Mouse (Mus musculus) spleen, postnatal 10 days (tissue): ENCODE data around the gene Rapgef4.
A peak's percentile ranks its signal among the peaks of the same experiment; 100 is the strongest.

Experiments used
- DNase-seq, 2 experiments: peaks; one replicate each; pipeline ENCODE4 v3.0.0; 2021 to 2022; ENCODE audit warnings: low spot score in 2 of 2

Gene Rapgef4

GRCm38 (mm10) chr2:71980771-71981342 is at the start of gene Rapgef4:
Rapgef4 (plus strand) TSS chr2:71981240.
- DNase-seq = no peak

GRCm38 (mm10) chr2:71934046-71934445 is 47.0 kb upstream of the Rapgef4 start:
- DNase-seq = no peak

- DNase-seq = no peak
Observed at GRCm38 (mm10) chr2:71936711-71937110, 44.3 kb upstream of the Rapgef4 start.

- DNase-seq = no peak
Observed at GRCm38 (mm10) chr2:71937649-71938308, 43.3 kb upstream of the Rapgef4 start.

GRCm38 (mm10) chr2:71938716-71939393 is 42.2 kb upstream of the Rapgef4 start:
- no peak for DNase-seq

GRCm38 (mm10) chr2:71941005-71941720 is 39.9 kb upstream of the Rapgef4 start:
- no peak for DNase-seq

GRCm38 (mm10) chr2:71941721-71942087 is 39.3 kb upstream of the Rapgef4 start:
- no peak for DNase-seq

GRCm38 (mm10) chr2:71951212-71951611 is 29.8 kb upstream of the Rapgef4 start:
- no peak for DNase-seq

GRCm38 (mm10) chr2:71955637-71956036 is 25.4 kb upstream of the Rapgef4 start:
- DNase-seq = peak in 1 of 2 experiments; percentile 36

- no peak for DNase-seq
Observed at GRCm38 (mm10) chr2:71956463-71956862, 24.6 kb upstream of the Rapgef4 start.

GRCm38 (mm10) chr2:71957951-71958350 is 23.1 kb upstream of the Rapgef4 start:
- no peak for DNase-seq

- DNase-seq = no peak
Observed at GRCm38 (mm10) chr2:71958393-71958792, 22.6 kb upstream of the Rapgef4 start.

- DNase-seq = no peak
Observed at GRCm38 (mm10) chr2:71964216-71964615, 16.8 kb upstream of the Rapgef4 start.

- DNase-seq = peak; percentile 11 to 60
Observed at GRCm38 (mm10) chr2:71965476-71965875, 15.6 kb upstream of the Rapgef4 start.

GRCm38 (mm10) chr2:71966737-71967136 is 14.3 kb upstream of the Rapgef4 start:
- no peak for DNase-seq

GRCm38 (mm10) chr2:71967855-71968254 is 13.2 kb upstream of the Rapgef4 start:
- DNase-seq = no peak

GRCm38 (mm10) chr2:71973646-71974045 is 7.4 kb upstream of the Rapgef4 start:
- DNase-seq = no peak

- peak in 1 of 2 experiments; percentile 19 for DNase-seq
Observed at GRCm38 (mm10) chr2:71974143-71974846, 6.7 kb upstream of the Rapgef4 start.

GRCm38 (mm10) chr2:71979981-71980380 is 1.1 kb upstream of the Rapgef4 start:
- no peak for DNase-seq

- no peak for DNase-seq
Observed at GRCm38 (mm10) chr2:71981343-71981851, 357 bp downstream of the Rapgef4 start.

GRCm38 (mm10) chr2:71981896-71982295 is 856 bp downstream of the Rapgef4 start:
- DNase-seq = no peak
